Mouse (Mus musculus) natural killer cell, adult 2 months (primary cell): ENCODE measurements around the gene Plcb1.
A peak's percentile ranks its signal among the peaks of the same experiment; 100 is the strongest.

Experiments
- DNase-seq, 2 experiments: peaks; one replicate each; pipeline ENCODE4 v3.0.0; 2022; ENCODE audit warnings: low spot score in 2 of 2

The Plcb1 gene

DNA sequence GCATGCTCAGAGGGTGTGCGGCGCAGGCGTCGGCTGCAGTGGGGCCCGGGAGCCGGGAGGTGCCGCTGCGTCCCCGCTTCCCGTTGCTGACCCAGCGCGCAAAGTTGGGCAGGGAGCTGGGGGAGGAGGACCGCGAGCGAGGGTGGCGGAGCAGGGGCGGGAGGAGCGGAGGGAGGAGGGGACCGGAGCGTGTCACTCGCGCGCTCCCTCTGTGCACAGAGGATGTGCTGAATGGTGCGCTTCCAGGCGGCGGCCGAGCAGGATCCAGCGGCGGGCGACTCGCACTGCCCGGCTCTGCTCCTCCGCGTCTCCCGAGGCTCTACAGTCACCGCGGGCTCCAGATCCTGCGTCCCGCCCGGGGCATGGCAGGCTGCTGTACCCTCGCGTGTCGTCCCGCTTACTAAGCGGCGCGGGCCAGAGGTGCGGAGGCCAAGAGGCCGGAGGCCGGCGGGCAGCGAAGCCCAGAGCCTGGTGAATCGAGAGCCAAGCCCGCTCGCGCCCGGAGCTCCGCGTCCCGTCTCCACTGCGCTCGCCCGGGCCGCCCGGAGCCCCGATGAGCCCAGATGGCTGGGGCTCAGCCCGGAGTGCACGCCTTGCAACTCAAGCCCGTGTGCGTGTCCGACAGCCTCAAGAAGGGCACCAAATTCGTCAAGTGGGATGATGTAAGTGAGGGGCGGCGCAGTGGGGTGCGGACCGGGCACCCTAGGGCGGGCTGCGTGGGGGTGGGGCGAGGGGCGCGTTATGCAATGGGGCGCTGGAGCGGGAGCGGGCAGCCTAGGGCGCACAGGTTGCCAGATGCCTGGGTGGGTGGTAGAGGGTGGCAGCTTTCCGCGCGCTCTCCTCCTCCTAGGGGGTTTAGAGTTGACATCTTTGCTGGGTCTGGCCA, at the start of gene Plcb1:
Gene Plcb1, plus strand, starts transcription at position 98 of the 886 bp plus-strand sequence.
- DNase-seq: peak; percentile 6 to 34

DNA sequence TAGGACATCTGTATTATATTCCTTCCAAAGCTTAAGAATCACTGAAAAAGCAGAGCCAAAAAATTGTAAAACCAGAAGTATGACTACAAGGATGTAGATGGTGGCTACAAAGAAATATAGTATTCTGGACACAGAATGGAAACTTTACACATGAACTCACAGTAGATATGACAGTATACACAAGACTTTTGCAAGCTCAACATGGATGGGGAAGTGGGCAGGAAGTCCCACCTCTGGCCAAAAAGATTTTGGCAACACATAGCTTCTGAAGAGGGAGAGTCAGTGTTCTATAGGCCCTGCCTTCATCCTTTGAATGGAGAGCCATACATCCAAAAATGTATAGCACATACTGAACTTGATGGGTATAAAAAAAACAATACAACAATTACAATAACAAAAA, 30.3 kb upstream of the Plcb1 start:
- DNase-seq: no peak

DNA sequence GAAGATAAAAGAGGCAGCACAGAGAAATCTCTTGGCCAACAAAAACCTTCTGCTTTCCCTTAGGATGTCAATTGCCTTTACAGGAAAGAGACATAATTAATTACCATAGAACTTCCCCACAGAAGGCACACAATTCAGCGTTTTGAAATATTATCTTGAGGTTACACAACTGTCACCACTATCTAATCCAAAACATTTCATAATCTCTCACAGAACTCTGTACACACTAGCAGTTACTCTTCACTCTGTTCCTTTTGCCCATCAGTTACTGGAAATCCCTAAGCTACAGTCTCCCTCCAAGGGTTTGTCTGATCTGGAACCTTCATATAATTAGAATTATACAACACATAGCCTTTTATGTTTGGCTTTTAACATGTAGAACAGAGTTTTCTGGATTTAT, 29.8 kb upstream of the Plcb1 start:
- no peak for DNase-seq

DNA sequence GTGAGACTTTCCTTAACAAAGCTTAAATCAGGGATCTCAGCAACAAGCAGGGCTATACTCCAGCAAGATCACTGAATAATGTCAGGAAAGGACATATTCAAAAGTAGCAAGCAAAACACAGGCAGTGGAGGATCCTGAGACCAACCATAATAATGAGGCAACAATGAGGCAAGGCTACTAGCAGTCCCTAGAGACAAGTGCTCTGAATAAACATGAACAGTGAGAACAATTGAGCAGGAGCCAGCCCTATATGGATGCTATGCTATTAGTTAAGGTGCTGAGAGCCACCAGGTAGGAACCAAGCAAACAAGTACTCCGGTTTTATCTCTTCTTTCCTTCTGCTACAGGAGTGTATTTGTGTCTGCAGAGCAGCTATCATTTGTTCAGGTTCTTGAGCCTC, 24.8 kb upstream of the Plcb1 start:
- no peak for DNase-seq

DNA sequence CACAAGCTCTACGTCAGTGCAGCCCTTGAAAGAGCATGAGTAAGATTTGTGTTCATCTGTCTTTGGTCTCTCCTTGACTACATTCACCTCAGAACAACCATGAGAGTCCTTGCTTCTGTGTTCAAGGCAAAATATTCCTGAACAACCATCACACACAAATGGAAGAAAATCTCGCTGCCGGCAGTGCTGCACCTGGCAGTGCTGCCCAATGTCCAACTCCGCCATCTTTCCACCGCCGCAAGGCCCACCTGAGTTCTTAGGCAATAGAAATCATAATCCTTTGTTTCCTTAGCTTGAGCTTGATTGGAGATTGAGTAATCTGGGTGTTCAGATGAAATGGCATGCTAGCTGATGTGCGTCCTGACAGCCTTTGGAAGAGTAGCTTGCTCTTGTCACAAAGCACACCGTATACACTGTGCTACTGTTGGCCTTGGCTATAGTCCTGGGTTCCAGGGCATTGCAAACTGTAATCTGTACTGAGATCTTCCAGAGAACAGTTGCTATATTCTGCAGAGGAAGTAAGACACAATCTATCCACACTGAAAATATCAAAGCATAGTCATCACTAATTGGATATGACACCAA, 22.4 kb upstream of the Plcb1 start:
- no peak for DNase-seq

DNA sequence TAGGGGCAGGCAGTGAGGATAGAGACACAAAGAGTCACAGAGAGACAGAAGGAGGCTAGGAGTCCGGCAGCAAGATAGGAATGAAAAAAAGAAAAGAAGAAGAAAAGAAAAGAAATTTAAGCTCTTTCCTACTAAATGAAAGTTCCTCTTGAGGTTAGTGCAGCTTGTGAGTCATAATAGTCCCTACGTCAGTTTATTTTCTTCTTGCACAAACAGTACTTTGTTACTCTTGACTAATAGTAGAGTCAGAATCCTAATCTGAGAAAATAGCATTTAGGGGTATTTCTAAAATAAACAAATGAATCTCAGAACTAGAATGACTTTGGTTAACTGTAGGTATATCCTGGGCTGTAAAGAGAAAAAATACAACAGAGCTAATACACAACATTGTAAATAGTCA, 21.4 kb upstream of the Plcb1 start:
- DNase-seq: no peak

DNA sequence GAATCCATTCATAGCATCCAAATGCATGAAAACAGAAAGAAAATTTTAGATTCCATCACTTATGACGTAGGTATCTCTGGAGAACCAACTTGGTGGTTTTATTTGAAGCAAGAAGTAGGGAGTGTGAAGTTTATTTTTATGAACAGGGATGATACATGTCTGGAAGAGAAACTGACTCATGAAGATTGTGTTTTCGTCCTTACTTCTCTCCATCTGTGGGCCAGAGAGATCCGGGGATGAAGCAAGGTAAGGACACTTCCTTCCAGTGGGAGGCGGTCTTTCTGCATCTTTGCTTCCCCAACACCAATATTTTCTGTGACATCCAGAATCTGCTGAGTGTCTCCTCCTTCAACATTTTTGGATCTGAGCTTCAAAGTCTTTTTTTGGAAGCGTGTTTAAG, 6.0 kb upstream of the Plcb1 start:
- DNase-seq: no peak

DNA sequence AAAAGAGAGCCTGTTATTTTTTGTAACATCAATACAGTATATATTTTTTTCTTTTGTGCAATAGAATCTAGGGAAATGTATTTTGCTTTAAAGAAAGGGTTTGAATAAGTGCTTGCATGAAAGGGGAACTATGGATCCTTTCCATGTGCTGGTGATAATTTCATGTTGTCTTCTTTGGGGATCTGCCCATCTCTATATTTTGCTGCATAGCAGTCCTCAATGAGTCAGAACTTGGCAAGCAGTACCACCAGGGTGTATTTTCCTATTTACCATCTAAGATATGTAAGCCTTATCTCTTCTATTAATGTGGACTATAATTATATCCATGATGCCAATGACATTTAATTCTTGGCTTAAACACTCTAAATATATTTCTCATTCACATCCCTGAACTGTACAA, 5.6 kb upstream of the Plcb1 start:
- DNase-seq: no peak

DNA sequence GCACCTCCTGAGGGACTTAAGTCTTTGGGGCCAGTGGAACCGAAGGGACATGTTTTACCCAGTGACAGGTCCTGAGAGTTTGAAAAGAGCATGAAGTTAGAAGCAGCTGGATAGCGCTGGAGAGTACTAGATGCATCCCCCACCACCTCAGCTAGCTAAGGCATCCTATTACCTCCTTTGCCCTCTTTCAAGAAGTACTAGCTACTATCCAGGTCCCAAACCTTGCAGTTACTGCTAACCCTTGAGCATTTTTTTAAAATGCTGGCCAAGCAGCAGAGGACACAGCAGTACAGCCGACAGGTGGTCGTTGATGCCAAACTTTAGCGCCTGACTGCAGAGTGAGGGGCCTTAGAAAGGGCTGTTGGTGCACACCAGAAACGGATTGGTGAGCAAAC, 986 bp downstream of the Plcb1 start:
- no peak for DNase-seq

DNA sequence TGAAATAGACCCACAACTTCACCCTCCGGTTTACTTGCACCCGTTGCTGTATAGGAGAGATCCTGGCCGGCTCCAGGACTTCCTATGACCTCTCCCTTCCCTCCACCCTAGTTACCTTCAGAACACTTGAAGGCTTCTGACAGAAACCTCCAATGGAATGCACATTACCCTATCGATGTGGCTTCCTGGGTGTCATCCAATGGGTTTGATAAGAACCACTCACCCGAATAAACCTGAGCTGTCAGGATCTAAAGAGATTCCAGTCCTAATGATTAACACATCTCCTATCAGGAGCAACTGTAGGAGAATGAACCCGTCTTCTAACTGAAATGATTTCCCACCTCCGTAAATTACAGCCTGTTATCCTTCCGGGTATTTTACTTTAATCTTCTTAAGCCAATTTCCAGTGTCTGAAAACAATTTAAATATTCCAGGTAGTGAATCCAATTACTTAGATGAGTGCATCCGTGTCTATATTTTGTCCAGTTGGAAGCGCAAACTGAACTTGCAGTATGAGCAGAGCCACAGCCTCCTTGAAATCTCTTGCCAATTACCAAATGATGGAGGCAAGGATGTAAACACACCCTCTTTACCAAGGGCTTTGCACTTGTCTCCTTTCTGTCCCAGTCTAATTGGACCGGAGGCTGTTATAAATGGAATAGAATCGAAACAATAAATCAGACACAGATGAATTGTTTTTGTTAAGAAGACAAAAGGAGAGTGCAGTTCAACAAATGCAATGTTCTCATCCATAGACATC, 1.6 kb downstream of the Plcb1 start:
- DNase-seq: no peak

DNA sequence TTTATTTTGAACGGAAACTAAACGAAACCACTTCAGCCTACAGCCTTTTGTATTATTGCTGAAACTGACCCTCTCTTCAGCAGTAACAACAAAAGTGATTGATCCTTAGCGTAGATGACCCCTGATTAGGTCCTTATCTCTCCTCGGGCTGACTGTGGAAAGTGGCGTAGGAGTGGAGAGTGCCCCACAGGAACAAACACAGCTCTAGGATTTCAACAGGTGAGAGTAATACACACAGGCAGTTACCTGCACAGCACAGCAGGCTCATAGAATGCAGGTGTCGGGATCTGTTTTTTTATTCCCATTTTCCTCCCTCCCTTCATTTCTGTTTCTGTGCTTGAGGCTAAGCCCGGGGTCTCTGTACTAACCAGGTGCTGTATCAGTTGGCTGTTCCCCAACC, 7.1 kb downstream of the Plcb1 start:
- no peak for DNase-seq

DNA sequence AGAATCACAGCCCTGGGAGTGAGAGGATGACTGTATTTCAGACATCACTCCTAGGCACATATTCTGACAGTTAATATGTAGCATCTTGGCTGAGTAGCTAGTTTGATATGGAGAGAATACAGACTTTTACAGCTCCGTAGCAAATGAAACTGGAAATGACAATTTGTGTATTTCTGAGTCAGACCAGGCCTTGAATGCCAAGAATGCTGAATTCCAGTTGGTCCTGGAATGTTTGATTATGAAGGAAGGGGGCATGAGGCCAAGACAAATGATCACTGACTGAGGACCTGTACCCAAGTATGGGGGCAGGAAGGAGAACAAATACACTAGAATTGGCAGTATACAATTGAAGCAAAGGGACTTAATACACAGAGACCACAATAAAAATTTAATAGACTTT, 14.4 kb downstream of the Plcb1 start:
- no peak for DNase-seq

DNA sequence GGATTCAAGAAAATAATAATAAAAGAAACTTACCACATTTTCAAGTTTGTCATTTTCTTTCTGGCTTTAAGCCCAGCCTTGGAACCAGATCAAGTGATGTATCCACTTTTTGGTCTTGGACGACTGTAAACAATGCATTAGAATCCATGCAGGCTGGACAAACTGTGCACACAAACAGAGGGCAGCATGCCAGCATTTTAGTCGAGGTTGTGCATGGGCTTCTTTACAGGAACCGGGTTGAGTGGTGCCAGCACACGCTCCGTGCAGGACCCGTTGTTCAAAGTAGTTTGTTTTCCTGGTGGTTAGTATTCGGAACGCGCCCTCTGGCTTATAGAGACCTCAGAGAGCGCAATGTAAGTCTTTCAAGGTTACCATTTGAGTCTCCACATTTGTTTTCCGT, 30.5 kb downstream of the Plcb1 start:
- no peak for DNase-seq

DNA sequence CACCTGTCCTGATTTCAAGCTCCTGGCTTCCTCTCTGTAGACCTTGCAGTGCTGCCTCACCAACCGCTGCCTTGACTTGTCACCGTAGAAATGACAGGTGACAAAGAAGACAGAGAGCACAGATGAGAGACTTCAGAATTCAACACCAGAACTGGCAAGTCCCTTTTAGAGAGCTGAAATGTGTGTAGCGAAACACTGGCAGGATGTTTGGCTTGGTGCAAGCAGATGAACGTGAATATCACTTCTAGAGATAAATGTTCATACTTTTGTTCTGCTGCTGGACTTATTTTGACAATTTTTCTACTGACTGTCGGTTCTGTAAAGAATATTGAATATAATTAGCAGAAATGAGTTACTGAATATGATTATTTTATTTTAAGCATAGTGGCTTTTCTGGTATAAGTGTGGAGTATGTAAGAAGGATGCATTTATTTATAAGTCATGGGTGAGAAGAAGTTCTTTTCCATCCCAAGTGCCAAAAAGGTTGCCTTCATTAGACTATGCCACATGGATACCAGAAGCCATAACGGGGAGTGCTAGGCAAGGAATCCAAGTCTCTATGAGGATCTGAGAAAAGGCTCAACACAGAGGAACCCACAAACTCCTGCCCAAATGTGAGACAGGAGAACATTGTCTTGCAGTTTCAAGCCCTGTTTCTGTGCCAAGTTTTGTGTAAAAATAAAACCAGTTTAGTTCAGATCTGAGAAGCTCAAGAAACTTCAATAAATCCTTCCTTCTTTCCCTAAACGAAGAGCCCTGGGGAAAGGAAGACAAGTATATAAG, 31.4 kb downstream of the Plcb1 start:
- no peak for DNase-seq

DNA sequence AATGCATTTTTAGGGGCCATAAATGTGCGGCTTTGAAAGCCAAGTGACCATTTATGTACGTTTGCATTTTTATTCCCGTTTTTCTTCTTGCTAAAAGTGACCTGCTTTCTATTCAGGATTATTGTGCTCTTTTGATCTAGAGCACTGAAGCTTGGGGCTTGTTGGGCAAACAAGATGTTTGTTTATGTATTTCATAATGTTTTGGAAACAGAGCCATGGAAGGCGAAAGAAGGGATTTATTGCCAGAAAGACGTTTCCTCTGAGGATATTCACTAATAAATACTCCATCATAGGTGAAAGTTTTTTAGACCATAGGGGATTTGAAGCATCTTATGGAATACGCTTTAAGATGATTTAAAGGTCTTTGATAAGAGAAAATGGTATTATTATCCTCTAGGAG, 35.3 kb downstream of the Plcb1 start:
- no peak for DNase-seq

DNA sequence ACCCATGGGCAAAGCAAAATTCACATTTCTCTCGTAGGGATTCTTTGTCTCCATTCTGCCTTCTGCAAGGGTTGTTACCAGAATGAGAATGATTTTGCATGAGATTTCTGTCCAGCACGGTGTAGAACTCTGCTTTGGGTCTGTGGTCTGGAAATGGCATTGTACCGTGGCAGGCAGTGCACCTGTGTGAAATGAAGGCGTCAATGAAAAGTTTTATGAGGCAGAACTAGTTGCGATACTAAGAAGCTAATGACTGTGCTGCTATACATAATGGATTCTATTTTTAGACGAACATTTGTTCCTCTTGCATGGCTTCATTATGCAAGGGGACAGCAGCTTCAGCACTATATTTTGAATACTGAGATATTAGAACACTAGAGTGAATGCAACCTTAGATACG, 39.8 kb downstream of the Plcb1 start:
- no peak for DNase-seq

DNA sequence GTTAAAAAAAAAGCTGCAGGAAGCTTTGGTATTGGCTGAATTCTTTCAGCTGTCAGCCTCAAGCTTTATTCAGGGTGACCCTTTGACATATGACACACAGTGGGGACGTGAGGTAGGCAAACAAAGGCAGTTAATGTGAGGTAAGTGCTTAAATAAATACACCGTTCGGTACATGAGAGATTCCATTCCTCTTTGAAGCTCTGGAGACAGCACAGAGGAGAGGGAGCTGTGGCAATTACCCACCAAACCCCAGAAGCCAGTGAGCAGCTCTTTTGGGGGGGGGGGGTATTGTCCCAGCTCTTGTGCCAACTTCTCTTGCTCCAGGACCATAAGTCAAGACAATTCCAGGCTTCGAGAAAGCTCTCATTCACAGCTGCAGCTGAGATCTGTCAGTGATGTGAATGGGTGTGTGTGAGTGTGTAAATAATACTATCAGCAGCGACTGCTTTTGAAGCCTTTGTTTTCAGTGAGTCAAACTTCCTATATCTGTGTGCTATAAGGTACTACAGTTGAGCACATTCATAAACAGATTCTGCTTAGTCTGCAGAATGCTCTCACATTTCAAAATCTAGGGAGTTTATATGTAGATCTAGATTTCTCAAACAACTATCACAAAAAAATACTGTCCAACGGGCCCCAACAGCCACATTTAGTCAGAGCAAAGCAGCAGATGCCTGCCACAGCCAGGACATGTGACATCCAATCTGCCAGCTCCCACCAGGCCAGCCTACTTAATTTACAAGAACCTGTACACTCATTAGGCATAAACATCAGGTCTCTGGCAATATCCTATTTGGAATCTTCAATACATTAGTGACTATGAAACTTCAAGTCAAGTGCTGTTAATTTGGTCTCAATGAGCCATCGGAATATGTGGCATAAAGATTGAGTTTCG, 40.5 kb downstream of the Plcb1 start:
- DNase-seq: no peak

DNA sequence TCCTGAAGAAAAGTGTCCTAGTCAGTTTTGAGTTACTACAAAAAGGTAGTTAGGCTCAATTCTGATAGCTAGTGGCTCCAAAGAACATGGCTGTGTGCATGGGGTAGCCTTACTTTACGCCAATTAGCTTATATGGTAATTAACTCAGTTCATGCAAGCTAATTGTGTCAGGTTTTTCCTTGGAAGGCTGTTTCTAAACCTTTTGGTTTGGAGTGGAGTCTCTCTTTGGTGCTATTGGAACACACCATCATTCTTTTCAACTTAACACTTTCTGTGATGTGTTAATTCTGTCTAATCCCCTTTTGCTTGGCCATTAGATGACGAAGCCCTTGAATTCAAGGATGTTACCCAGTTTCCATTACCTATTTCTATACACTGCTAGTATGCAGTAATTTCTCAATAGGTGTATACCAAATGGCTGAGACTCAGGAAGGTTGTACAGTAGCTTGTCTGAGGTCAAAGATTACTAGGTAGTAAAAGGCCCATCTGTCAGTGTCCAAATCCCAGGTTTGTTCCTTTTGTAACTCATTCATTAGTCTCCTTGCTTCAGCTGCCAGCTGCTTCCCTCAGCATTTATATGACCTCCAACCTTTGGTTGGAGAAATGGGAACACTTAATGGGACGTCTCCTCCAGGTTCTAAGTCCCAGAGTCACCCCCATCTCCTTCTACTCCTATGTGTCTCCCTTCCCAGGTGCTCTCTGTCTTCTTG, 42.1 kb downstream of the Plcb1 start:
- no peak for DNase-seq

DNA sequence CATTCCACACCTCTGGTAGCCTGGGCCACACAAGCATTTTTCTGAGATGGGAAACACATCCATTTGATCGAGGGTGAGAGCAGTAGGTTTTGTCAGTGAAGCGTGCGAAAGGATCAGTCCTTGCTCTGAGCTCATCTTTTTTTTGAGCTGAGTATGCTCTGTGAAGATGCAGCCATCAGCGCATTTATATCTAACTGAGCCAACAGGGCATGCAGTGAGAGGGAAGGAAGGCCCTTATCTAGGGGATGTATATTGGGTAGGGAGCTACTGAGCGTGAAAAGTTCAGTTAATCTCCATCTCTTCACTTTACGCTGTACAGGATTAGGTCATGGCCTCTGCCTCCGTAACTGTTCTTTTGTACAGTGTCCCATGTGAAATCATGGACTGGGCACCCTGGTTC, 46.0 kb downstream of the Plcb1 start:
- no peak for DNase-seq

DNA sequence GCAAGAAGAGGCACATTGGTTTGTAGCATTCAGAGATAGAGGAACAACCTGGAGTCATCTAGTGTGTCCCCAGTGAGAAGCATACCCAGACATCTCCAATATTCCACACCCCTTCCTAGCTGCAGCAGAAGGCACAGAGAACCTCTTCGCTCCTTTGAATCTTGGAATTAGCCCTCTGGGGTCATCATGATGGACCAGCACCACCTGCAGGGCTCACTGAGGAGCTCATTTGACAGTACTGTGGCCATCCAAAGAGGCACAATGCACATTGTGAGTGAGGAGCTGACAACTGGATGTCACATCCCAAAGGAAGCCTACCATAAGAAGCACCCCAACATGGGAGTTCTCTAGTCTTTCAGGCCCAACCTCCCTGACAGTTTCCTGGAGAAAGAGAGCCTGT, 50.2 kb downstream of the Plcb1 start:
- DNase-seq: no peak
